Mouse (Mus musculus): ENCODE measurements around the gene Tceal9. TPM values are rescaled to one million over a fixed set of nuclear protein-coding genes. Genes with fewer than 3 reads are reported as not detected.
"Not testable (repeated sequence)": the region's sequence is repeated elsewhere in the genome, so short reads cannot be mapped to it uniquely, and the experiment has no call there.

The Tceal9 gene
- polyA plus RNA-seq, 1 experiment, result 3.0 TPM

GRCm38 (mm10) chrX:136252023-136252729 is 7.3 kb downstream of the Tceal9 start:
- 30% methylated on average over 6 of the region's 6 CpGs for WGBS
- Histone ChIP-seq H3K27me3 (ENCODE audit: control insufficient read depth, insufficient read depth, low read length) (no peaks in the 10 kb centered on the region), H3K36me3 (ENCODE audit: control insufficient read depth, insufficient read depth, low read length) (no peaks in the 10 kb centered on the region), H3K4me1 (ENCODE audit: control insufficient read depth, insufficient read depth, insufficient read length, low read length) (no peaks in the 10 kb centered on the region), H3K27ac (ENCODE audit: insufficient read depth, low read depth, low read length) (no peak overlapping the region), H3K4me3 (ENCODE audit: low read depth, low read length) (no peak overlapping the region)
- TF ChIP-seq POLR2A (IDR thresholded peaks at IDR 0.05; ENCODE audit: low read depth, low read length), result no peak
- TF ChIP-seq CTCF (IDR thresholded peaks at IDR 0.05; ENCODE audit: extremely low read depth, insufficient read length, insufficient replicate concordance, low read depth, low read length), result no peak

GRCm38 (mm10) chrX:136267720-136268119 is 22.8 kb downstream of the Tceal9 start:
- WGBS, result 69% methylated on average over 5 of the region's 5 CpGs
- H3K27me3 ChIP-seq (ENCODE audit: control insufficient read depth, insufficient read depth, low read length), result no peaks in the 10 kb centered on the region
- no peaks in the 10 kb centered on the region for H3K4me1 ChIP-seq (ENCODE audit: control insufficient read depth, insufficient read depth, insufficient read length, low read length)
- no peak for TF ChIP-seq POLR2A (IDR thresholded peaks at IDR 0.05; ENCODE audit: low read depth, low read length)
- TF ChIP-seq CTCF (IDR thresholded peaks at IDR 0.05; ENCODE audit: extremely low read depth, insufficient read length, insufficient replicate concordance, low read depth, low read length), result no peak
- no peak overlapping the region for H3K27ac ChIP-seq (ENCODE audit: insufficient read depth, low read depth, low read length)
- H3K36me3 ChIP-seq (ENCODE audit: control insufficient read depth, insufficient read depth, low read length), result no peaks in the 10 kb centered on the region
- no peak overlapping the region for H3K4me3 ChIP-seq (ENCODE audit: low read depth, low read length)

GRCm38 (mm10) chrX:136268173-136268572 is 23.3 kb downstream of the Tceal9 start:
- TF ChIP-seq POLR2A (IDR thresholded peaks at IDR 0.05; ENCODE audit: low read depth, low read length), result no peak
- no peak for TF ChIP-seq CTCF (IDR thresholded peaks at IDR 0.05; ENCODE audit: extremely low read depth, insufficient read length, insufficient replicate concordance, low read depth, low read length)
- Histone ChIP-seq H3K36me3 (ENCODE audit: control insufficient read depth, insufficient read depth, low read length) (no peaks in the 10 kb centered on the region), H3K27me3 (ENCODE audit: control insufficient read depth, insufficient read depth, low read length) (no peaks in the 10 kb centered on the region), H3K4me3 (ENCODE audit: low read depth, low read length) (no peak overlapping the region), H3K27ac (ENCODE audit: insufficient read depth, low read depth, low read length) (no peak overlapping the region), H3K4me1 (ENCODE audit: control insufficient read depth, insufficient read depth, insufficient read length, low read length) (no peaks in the 10 kb centered on the region)
- WGBS, result 72% methylated on average over 4 of the region's 4 CpGs

GRCm38 (mm10) chrX:136269743-136270392 is 25.0 kb downstream of the Tceal9 start, which contains the start of gene Bex3:
Gene Bex3, plus strand, starts transcription at chrX:136270253.
- not testable (repeated sequence) for H3K36me3 ChIP-seq (ENCODE audit: control insufficient read depth, insufficient read depth, low read length); H3K4me1 ChIP-seq (ENCODE audit: control insufficient read depth, insufficient read depth, insufficient read length, low read length); H3K27me3 ChIP-seq (ENCODE audit: control insufficient read depth, insufficient read depth, low read length); H3K27ac ChIP-seq (ENCODE audit: insufficient read depth, low read depth, low read length)
- H3K4me3 ChIP-seq (ENCODE audit: low read depth, low read length), result peak within 1 kb of the TSS; percentile 48
- 21% methylated on average over 13 of the region's 30 CpGs for WGBS

GRCm38 (mm10) chrX:136270393-136271111 is 25.7 kb downstream of the Tceal9 start:
- H3K4me3 ChIP-seq (ENCODE audit: low read depth, low read length), result peak overlapping the region; percentile 48
- not testable (repeated sequence) for H3K4me1 ChIP-seq (ENCODE audit: control insufficient read depth, insufficient read depth, insufficient read length, low read length); H3K27ac ChIP-seq (ENCODE audit: insufficient read depth, low read depth, low read length); H3K27me3 ChIP-seq (ENCODE audit: control insufficient read depth, insufficient read depth, low read length); H3K36me3 ChIP-seq (ENCODE audit: control insufficient read depth, insufficient read depth, low read length)
- WGBS, result 21% methylated on average over 21 of the region's 60 CpGs

- no peak overlapping the region for H3K4me3 ChIP-seq (ENCODE audit: low read depth, low read length)
- no peaks in the 10 kb centered on the region for H3K27me3 ChIP-seq (ENCODE audit: control insufficient read depth, insufficient read depth, low read length)
- no peaks in the 10 kb centered on the region for H3K4me1 ChIP-seq (ENCODE audit: control insufficient read depth, insufficient read depth, insufficient read length, low read length)
- WGBS, result 19% methylated on average over 3 of the region's 3 CpGs
- no peak overlapping the region for H3K27ac ChIP-seq (ENCODE audit: insufficient read depth, low read depth, low read length)
- no peaks in the 10 kb centered on the region for H3K36me3 ChIP-seq (ENCODE audit: control insufficient read depth, insufficient read depth, low read length)
- TF ChIP-seq CTCF (IDR thresholded peaks at IDR 0.05; ENCODE audit: extremely low read depth, insufficient read length, insufficient replicate concordance, low read depth, low read length) (no peak), POLR2A (IDR thresholded peaks at IDR 0.05; ENCODE audit: low read depth, low read length) (no peak)
Measured at GRCm38 (mm10) chrX:136274542-136274941, 29.7 kb downstream of the Tceal9 start.

GRCm38 (mm10) chrX:136275386-136275785 is 30.5 kb downstream of the Tceal9 start:
- Histone ChIP-seq H3K4me1 (ENCODE audit: control insufficient read depth, insufficient read depth, insufficient read length, low read length) (no peaks in the 10 kb centered on the region), H3K36me3 (ENCODE audit: control insufficient read depth, insufficient read depth, low read length) (no peaks in the 10 kb centered on the region), H3K4me3 (ENCODE audit: low read depth, low read length) (no peak overlapping the region), H3K27ac (ENCODE audit: insufficient read depth, low read depth, low read length) (no peak overlapping the region), H3K27me3 (ENCODE audit: control insufficient read depth, insufficient read depth, low read length) (no peaks in the 10 kb centered on the region)
- 52% methylated on average over 3 of the region's 3 CpGs for WGBS
- TF ChIP-seq POLR2A (IDR thresholded peaks at IDR 0.05; ENCODE audit: low read depth, low read length), result no peak
- no peak for TF ChIP-seq CTCF (IDR thresholded peaks at IDR 0.05; ENCODE audit: extremely low read depth, insufficient read length, insufficient replicate concordance, low read depth, low read length)
